Mouse (Mus musculus) Muller cell, postnatal 12 days (primary cell): Measurements from ENCODE around the gene Rnf39.
A peak's percentile ranks its signal among the peaks of the same experiment; 100 is the strongest.

ENCODE experiments used
- DNase-seq: peaks from one replicate; pipeline ENCODE4 v3.0.0-alpha.2; 2015; ENCODE audit errors: inconsistent ontology term

Gene Rnf39

GRCm38 (mm10) chr17:36942391-36942790, 327 bp upstream of the Rnf39 start:
- peak; percentile 45 for DNase-seq

GRCm38 (mm10) chr17:36943691-36944090, 973 bp downstream of the Rnf39 start:
- DNase-seq: no peak

GRCm38 (mm10) chr17:36944121-36944775, 1.5 kb downstream of the Rnf39 start:
- DNase-seq: no peak

GRCm38 (mm10) chr17:36947051-36947819, 4.5 kb downstream of the Rnf39 start:
- peak; percentile 67 for DNase-seq

- DNase-seq: no peak
These were observed 5.6 kb downstream of the Rnf39 start for GRCm38 (mm10) chr17:36948286-36948685.

- DNase-seq: no peak
These were observed 6.5 kb downstream of the Rnf39 start for GRCm38 (mm10) chr17:36949265-36949664.

GRCm38 (mm10) chr17:36950981-36951947, 8.5 kb downstream of the Rnf39 start, which contains the start of gene Ppp1r11:
TSS of gene Ppp1r11 (minus strand) at chr17:36951741.
- peak; percentile 99 for DNase-seq

- DNase-seq: no peak
These were observed 9.9 kb downstream of the Rnf39 start for GRCm38 (mm10) chr17:36952631-36953030.

- no peak for DNase-seq
These were observed 10.3 kb downstream of the Rnf39 start for GRCm38 (mm10) chr17:36953062-36953461.

- DNase-seq: peak; percentile 97
These were observed 15.5 kb downstream of the Rnf39 start, which contains the start of the genes Znrd1 and Znrd1as for GRCm38 (mm10) chr17:36957999-36958743. TSS of gene Znrd1 (minus strand) at chr17:36958559. TSS of gene Znrd1as (plus strand) at chr17:36958592.

- no peak for DNase-seq
These were observed 16.2 kb downstream of the Rnf39 start for GRCm38 (mm10) chr17:36958884-36959283.

- no peak for DNase-seq
These were observed 18.4 kb downstream of the Rnf39 start for GRCm38 (mm10) chr17:36961125-36961524.

- DNase-seq: no peak
These were observed 24.2 kb downstream of the Rnf39 start for GRCm38 (mm10) chr17:36966875-36967274.

GRCm38 (mm10) chr17:36970316-36970890, 27.7 kb downstream of the Rnf39 start:
- DNase-seq: no peak

- no peak for DNase-seq
These were observed 28.6 kb downstream of the Rnf39 start for GRCm38 (mm10) chr17:36971172-36971850.

- DNase-seq: no peak
These were observed 30.1 kb downstream of the Rnf39 start for GRCm38 (mm10) chr17:36972791-36973190.

- no peak for DNase-seq
These were observed 30.6 kb downstream of the Rnf39 start for GRCm38 (mm10) chr17:36973271-36973787.

GRCm38 (mm10) chr17:36981221-36981813, 38.6 kb downstream of the Rnf39 start, which contains the start of gene 2410137M14Rik:
TSS of gene 2410137M14Rik (minus strand) at chr17:36981237.
- DNase-seq: no peak

- DNase-seq: no peak
These were observed 39.1 kb downstream of the Rnf39 start for GRCm38 (mm10) chr17:36981845-36982244.
